Mouse (Mus musculus): ENCODE measurements around the gene Prr5.

GRCm38 (mm10) chr15:84641948-84642347 lies 27.5 kb upstream of the Prr5 start:
- TF ChIP-seq POLR2A (IDR thresholded peaks at IDR 0.05; ENCODE audit: insufficient read depth, low read depth, low read length) (no peak), EP300 (IDR thresholded peaks at IDR 0.05; ENCODE audit: insufficient read depth, low read depth, low read length) (no peak), CTCF (IDR thresholded peaks at IDR 0.05) (no peak)
